Mouse (Mus musculus) v-Abl transformed pro-B cells (cell line): ENCODE measurements around the gene Tmem131l.

ENCODE experiments used
- in situ Hi-C, 2 experiments: fragments of 400-800 bp; cut with MboI; formaldehyde crosslinking; loops; one replicate each; pipeline ENCODE4 v1.15.1; 2025; ENCODE audit not compliant: unreplicated experiment in 2 of 2

The Tmem131l gene

GRCm38 (mm10) chr3:84059676-84060075 is 19.7 kb upstream of the Tmem131l start:
- in situ Hi-C loops: loop anchor here (5.0 to 10.0 kb wide), 4 partner anchors 55 to 1315 kb away; partner anchors contain the start of gene Mnd1 (in 1 of the 2)

GRCm38 (mm10) chr3:84059261-84059660 is 19.3 kb upstream of the Tmem131l start:
- in situ Hi-C loops: loop anchor here in 1 of 2 experiments (10.0 kb wide), 1 partner anchor 1314 kb away; no protein-coding TSS in a partner anchor

- in situ Hi-C loops: no loop called here
Observed at GRCm38 (mm10) chr3:84048729-84049175, 8.8 kb upstream of the Tmem131l start.

DNA sequence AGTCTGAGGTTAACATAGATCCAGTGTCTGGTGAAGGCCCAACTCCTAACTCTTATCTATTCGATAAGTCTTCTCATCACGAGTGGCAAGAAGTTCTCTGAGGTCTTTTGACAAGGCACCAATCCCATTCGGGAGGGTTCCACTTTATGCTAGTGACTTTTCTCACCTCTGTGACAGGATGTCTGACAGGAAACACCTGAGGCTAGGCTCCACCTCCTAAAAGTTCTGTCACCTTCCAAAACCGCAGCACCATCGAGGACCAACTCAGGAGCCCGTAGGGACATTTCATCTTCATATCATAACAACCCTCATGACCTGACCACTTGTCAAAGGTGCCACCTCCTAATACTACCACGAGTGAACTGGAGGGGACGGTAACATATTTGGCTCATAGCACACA is 6.2 kb upstream of the Tmem131l start:
- in situ Hi-C loops: no loop called here

GRCm38 (mm10) chr3:84041739-84042138 is 1.8 kb upstream of the Tmem131l start:
- in situ Hi-C loops: loop anchor here in 1 of 2 experiments (5.0 kb wide), 2 partner anchors 81 to 111 kb away; no protein-coding TSS in a partner anchor

- in situ Hi-C loops: loop anchor here in 1 of 2 experiments (5.0 kb wide), 2 partner anchors 82 to 112 kb away; no protein-coding TSS in a partner anchor
Observed at GRCm38 (mm10) chr3:84040476-84041082, 604 bp upstream of the Tmem131l start.

DNA sequence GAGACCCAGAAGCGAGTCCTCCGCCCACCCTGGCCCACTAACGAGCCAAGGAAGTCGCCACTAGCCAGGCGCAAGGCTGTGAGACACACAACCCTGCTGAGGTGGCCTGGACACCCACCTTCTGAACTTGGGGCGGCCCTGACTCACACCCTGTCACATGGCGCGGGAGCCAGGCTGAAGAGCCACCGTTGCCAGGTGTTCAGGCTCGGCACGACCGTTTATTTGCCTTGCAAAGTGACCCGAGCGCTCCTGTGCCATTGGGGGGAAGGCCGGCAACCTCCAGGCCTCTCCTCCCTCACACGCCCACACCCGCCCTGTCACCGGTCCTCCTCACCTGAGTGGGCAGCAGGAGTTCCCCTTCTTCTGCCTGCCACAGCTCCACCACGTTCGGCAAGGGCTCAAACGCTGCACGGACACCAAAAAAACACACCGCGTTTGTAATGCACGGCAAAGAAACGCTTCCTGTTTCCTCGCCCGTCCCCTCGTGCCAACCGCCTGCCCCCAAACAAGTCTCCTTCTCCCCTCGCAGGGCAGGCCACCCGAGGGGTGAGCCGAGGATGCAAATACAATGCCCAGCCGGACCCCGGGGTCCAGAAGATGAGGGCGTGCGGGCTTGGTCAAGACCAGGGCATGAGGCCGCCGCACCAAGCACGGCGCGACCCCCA is 862 bp downstream of the Tmem131l start:
- in situ Hi-C loops: loop anchor here in 1 of 2 experiments (10.0 kb wide), 1 partner anchor 84 kb away; no protein-coding TSS in a partner anchor

- in situ Hi-C loops: loop anchor here in 1 of 2 experiments (10.0 kb wide), 1 partner anchor 83 kb away; no protein-coding TSS in a partner anchor
Observed at GRCm38 (mm10) chr3:84038126-84038525, 1.8 kb downstream of the Tmem131l start.

- in situ Hi-C loops: loop anchor here in 1 of 2 experiments (10.0 kb wide), 1 partner anchor 83 kb away; no protein-coding TSS in a partner anchor
Observed at GRCm38 (mm10) chr3:84037536-84037935, 2.4 kb downstream of the Tmem131l start.

- in situ Hi-C loops: loop anchor here in 1 of 2 experiments (10.0 kb wide), 1 partner anchor 82 kb away; no protein-coding TSS in a partner anchor
Observed at GRCm38 (mm10) chr3:84036866-84037265, 3.1 kb downstream of the Tmem131l start.

DNA sequence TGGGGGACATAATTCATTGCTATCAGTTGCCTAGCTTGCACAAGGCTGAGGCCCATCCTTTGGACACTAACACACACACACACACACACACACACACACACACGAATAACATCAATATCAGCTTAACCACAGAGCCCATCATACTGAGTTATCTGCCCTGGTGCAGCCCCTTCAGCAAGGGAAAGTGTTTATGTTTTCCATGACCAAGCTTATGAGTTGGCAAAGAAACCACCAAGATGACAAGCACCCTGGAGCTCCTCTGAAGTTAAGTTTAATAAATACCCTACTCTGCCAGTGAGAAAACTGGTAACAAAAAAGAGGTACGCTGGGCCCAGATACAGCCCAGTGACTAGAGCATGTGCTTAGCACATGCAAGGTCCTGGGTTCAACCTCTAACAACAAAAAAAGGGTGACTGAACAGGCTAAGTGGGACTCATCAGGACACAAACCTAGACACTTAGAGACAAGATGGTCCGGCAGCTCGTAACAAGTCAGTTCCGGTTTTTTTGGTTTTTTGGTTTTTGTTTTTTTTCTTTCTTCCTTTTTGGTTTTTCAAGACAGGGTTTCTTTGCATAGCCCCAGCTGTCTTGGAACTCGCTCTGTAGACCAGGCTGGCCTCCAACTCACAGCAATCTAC is 4.1 kb downstream of the Tmem131l start:
- in situ Hi-C loops: loop anchor here in 1 of 2 experiments (10.0 kb wide), 1 partner anchor 81 kb away; no protein-coding TSS in a partner anchor

GRCm38 (mm10) chr3:84034115-84034780 is 5.7 kb downstream of the Tmem131l start:
- in situ Hi-C loops: loop anchor here in 1 of 2 experiments (10.0 kb wide), 1 partner anchor 79 kb away; no protein-coding TSS in a partner anchor

DNA sequence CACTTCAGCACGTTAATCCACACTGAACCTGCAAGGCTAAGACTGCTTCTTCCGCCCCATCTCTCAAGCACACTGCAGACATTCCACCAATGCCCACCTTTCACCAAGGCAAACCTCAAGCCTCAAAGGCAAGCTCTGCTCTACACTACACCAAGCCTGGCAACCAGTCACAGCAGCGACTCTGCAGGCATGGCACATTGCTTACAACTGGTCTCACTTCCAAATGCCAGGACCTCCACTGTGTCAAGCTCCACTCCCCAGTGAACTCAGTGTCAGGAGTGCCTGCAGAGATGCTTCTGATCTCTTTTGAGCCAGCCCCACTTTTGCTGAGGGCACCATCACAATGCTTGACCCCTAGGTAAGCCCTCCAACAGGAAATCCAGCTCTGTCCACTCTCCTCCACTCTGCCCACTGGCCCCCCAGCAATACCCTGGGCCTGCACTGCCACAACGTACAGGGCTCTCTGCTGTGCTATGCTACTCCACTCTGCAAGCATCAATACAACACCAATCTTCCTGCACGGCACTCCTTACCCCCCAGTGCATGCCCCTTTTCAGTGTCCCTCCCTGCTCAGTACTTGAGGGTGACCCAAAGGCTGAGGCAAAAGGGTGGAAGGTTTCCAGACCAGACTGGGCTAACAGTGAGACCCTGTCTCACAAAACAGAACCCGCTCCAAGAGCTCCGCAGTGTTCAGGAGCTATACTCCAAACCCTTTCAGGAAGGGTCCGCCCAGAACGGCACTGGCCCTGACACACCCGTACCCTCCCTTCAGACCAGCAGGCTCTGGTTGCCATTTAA is 6.8 kb downstream of the Tmem131l start:
- in situ Hi-C loops: loop anchor here in 1 of 2 experiments (10.0 kb wide), 1 partner anchor 78 kb away; no protein-coding TSS in a partner anchor

- in situ Hi-C loops: loop anchor here in 1 of 2 experiments (10.0 kb wide), 1 partner anchor 78 kb away; no protein-coding TSS in a partner anchor
Observed at GRCm38 (mm10) chr3:84032419-84032818, 7.6 kb downstream of the Tmem131l start.

DNA sequence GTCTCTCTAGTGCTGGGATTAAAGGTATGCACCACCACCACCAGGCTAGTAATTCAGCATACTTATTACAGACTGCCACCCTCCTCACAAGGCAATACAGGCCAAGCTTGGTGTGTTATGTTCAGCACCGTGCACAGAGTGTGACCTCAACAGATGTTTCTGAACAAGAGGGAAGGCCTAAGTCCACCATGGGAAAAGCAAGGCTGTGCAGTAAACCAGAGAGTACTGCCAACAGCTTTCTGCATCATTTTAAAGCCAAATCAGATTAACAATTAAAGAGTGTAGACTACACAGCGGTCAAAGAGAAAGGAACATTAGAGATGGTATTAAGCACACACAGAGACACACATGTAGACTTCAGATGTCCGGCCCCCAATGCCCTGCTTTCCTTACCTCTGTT is 8.8 kb downstream of the Tmem131l start:
- in situ Hi-C loops: loop anchor here in 1 of 2 experiments (10.0 kb wide), 1 partner anchor 76 kb away; no protein-coding TSS in a partner anchor

- in situ Hi-C loops: loop anchor here in 1 of 2 experiments (10.0 kb wide), 1 partner anchor 94 kb away; no protein-coding TSS in a partner anchor
Observed at GRCm38 (mm10) chr3:84028968-84029367, 11.0 kb downstream of the Tmem131l start.

- in situ Hi-C loops: loop anchor here in 1 of 2 experiments (10.0 kb wide), 1 partner anchor 93 kb away; no protein-coding TSS in a partner anchor
Observed at GRCm38 (mm10) chr3:84027691-84028159, 12.2 kb downstream of the Tmem131l start.

GRCm38 (mm10) chr3:84024512-84025072 is 15.4 kb downstream of the Tmem131l start:
- in situ Hi-C loops: loop anchor here in 1 of 2 experiments (10.0 kb wide), 1 partner anchor 90 kb away; no protein-coding TSS in a partner anchor
